Mouse (Mus musculus) induced T-regulatory cell, adult 2 months (primary cell): Measurements from ENCODE around the gene Ush2a.

Source experiments
- DNase-seq: peaks from one replicate; pipeline ENCODE4 v3.0.0-alpha.2; 2012; ENCODE audit warnings: low read depth

The Ush2a gene

DNA sequence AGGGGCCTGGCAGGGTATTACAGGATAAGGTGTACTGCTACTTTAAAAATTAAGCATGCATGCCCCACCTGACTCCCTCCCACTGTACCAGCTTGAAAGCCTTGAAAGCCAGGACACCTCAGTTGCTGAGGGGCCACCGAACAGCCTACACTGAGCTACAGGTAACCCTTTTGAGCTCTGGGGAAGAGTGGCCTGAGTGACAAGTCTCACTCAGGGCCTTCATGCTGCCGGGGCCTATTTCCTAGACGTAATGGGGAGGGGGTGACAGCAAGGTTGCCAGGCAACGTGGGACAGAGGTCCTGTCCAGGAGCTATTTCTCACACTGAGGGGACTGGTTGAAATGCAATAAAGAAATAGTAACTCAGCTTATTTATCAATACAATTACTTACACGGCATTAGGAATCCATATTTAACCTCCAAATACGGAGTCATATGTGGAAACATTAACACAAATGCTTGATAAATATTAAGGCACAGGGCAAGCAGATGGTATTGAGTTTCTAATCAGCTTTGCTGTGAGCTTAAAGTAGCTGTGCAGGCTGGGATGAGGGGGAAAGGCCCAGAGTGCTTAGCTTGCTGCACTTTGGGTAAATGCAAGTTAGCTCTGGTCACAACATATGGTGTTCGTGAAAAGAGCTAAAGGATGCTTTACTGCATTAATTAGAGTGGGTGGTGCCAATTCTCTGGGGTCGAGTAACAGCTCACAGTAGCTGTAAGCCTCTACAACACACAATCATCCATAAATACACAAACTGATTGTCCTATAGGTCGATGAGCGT, at the start of gene Ush2a:
Ush2a (plus strand) TSS at position 121 of the 780 bp plus-strand sequence.
- DNase-seq, result no peak

GRCm38 (mm10) chr1:188214885-188215611, 46.8 kb upstream of the Ush2a start:
- DNase-seq, result no peak

DNA sequence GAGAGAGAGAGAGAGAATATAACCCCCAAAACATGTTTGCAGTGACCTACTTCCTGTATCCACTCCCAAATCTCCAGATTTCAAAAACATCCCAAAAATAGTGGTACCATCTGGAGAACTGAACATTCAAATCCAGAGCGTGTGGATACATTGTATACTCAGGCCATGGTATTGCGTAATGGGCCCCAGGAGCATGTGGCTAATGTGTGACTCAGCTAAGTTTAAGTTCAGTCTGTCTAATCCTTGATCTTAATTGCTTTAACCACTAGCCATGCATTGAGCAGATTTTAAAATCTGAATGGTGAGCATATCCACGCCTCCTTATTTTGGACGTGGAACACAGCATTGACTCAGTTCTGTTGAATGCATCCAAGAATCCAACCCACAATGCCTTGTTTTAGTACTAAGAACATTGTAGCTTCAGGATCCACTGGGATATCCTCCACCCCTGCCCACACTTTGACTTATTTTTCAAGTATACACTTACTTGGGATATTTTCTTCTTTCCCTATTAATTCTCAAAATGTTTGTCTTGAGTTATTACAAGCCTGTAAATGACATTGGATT, 40.5 kb upstream of the Ush2a start:
- DNase-seq, result no peak

GRCm38 (mm10) chr1:188233036-188233724, 28.6 kb upstream of the Ush2a start:
- DNase-seq, result no peak

DNA sequence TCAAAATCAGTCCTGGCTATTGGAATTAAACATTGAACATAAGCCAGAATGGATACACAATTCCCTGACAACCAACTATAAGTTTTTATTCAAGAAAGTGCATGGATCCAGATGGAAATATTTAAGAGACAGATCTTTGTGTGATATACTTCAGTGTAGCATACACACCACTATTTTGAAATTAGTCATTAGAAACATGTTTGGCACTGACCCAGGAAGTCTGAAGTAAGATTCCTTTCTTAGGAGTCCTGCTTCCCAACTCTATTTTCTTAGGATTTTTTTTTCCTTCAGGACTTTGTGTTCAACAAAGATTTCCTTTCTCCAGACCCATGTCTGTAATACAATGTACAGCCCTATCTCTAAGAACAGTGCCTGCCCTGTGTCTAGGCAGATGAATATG, 23.2 kb upstream of the Ush2a start:
- no peak for DNase-seq

DNA sequence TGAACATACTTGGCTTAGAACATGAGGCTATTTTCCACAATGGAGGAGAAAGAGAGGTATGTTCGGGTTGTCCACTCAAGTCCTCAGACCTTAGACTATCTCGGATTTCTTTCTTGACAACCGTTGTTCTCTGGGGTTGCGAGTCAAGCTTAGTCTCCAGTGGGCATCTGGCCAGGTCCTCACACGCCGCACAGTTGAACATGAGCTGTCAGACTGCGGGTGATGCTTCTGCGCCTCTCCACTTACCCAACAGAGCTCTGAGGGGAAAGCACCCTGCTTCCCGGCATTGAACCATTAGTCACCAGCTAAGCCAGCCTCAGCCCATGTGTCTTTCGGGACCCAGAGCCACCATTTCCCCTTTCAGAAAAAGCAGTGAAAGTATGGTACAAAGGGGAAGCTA, 20.1 kb upstream of the Ush2a start:
- no peak for DNase-seq

GRCm38 (mm10) chr1:188257500-188257899, 4.3 kb upstream of the Ush2a start:
- DNase-seq, result no peak

DNA sequence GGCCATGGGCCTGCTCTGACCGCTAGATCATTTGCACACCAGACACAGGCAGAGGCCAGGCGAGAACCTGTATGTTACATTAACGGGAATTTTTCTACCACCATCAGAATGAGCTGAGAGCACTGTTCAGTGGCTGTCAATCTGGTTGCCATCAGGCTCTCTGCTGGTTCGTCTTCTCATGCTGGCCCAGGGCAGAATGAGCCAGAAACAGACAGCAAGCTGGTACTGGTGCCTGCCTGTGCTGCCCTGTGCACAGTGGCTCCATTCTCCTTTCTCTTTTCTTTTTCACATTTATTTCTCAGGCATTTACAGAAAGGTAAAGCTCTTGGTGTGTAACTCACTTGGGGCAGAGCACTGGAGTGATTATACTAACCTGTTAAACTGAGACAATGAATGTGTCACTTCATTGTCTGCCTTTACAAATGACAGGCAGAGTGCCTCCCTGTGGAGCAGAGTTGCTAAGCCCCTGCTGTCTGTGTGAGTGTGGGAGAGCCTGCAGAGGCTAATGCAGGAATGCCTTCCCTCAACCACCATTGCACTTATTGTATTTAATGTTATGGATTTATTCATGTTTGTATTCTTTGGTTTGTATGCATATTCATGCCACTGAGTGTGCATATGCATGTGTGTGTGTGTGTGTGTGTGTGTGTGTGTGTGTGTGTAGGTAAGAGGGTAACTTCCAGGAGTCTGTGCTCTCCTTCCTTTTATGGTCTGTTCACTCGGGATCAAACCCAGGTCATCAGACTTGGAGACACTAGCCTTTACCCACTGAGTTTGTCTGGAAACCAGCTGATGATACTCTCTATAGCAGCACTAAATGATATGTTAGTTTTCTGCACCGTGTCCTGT, 1.3 kb upstream of the Ush2a start:
- DNase-seq, result no peak

- no peak for DNase-seq
Observed at GRCm38 (mm10) chr1:188267127-188267722, 5.4 kb downstream of the Ush2a start.

GRCm38 (mm10) chr1:188269071-188269470, 7.2 kb downstream of the Ush2a start:
- DNase-seq, result no peak

DNA sequence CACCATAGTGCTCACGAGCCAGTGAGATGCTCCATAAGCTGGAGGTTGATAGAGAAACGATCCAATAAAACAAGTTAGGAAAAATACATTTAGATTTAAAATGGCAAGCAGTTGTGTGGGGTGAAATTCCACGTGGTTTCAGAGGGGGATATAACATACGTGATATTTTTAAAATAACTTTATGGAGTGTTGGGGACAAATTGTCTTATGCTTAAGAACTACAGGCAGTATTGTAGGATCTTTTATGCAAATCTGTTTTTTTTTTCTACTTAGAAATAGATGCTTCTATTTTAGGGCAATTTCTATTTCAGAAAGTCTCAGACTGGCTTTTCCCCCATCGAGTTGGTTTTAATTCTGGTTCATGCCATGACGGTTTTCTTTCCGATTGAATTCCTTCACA, 51.5 kb downstream of the Ush2a start:
- no peak for DNase-seq

DNA sequence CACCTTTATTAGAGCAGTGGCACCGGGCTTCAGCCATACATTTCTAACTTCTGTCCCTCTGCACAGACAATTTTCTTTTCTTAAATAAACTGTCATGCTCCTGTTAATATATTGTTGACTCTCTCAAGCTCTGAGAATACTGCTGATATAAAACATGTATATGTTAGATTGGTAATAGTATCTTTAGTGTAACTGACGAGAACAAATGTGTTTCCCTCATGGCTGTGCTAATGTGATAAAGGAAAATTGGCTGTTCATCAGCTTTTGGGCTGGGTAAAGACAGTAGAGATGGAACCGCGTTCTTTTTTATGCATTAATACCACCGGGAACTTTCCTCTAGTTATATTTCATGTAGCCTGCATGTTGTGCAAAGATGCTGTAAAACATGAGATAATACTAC, 54.8 kb downstream of the Ush2a start:
- no peak for DNase-seq

DNA sequence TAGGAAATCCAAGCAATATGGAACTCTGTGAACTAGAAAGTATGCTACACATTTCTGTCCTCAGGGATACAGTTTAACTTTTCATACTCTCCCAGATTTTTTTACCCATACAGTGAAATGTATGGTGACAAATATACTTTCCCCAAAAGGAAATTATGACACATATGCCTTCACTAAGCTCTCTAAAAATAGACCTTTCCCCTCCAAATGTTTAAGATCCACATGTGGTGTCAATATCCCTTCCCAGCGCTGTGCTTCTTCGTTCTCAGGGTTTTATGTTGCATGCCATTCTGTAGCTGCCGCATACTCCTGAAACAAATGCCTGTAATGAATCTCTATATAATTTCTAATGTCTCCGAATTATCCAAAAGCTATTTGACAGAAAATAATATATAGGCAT, 58.4 kb downstream of the Ush2a start:
- no peak for DNase-seq

DNA sequence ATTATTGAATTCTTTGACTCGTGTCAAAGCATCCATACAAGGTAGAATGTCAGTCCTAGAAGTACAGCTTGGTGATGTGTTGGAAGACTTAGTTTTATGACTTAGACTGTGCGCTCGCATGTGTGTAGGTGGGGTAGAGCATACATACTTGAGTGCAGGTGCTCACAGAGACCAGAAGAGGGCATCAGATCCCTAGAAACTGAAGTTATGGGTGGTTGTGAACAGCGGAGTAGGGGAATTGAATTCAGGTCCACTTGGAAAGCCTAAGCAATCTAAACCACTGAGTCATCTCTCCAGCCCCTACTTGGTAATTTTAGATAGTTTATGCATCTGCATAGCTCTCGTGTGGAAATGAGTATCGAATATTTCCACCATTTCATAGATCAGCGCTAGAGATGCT, 59.7 kb downstream of the Ush2a start:
- no peak for DNase-seq

DNA sequence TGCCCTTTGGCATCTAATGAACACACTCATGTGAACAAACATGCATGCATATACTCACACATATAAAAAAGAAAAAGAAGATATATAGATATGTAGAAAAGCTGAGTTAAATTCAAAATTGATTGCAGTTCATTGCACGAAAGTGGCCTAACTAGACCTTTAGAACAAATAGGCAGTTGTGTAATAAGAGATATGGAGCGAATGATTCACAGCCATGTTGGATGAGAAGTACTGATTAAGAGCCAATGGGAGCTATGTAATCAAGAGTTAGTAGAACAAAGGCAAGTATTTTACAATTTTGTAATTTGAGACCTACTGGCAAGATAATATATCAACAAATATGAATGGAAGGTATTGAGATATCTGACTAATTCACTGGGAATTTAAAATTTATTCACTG, 68.6 kb downstream of the Ush2a start:
- DNase-seq, result no peak

DNA sequence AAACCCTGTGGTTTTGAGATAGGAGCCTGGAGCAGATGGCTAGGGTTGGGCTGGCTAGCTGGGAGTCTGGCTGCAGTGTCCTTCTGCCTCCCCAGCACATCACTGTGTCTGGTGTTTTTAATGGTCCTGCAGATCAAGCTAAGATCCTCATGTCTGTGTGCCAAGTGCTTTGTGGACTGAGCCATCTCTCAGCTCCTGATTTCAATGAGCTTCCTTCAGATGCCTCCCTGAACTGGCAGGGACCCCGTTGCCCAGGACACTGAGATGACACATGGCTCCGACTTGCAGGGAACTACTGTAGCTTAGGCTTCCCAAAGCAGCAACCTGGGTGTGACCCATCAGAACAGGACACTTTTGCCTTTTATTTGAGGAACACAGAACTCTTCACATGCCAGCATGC, 72.1 kb downstream of the Ush2a start:
- DNase-seq, result no peak

DNA sequence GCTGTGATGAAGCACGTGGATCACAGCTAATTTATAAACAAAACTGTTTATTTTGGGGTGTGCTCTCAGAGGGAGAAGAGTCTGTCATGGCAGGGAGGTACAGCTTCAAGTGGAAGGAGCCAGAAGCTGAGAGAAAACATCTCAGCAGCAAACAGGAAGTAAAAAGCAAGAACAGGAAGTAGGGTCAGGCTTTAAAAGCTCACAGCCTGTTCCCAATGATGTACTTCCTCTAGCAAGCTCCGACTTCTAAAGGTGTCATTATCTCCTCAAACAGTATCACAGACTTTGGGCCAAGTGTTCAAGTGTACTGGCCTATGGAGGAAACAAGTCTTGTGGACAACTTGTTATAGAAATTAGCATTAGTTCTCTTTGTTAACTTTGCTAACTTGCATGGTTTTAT, 85.9 kb downstream of the Ush2a start:
- no peak for DNase-seq

DNA sequence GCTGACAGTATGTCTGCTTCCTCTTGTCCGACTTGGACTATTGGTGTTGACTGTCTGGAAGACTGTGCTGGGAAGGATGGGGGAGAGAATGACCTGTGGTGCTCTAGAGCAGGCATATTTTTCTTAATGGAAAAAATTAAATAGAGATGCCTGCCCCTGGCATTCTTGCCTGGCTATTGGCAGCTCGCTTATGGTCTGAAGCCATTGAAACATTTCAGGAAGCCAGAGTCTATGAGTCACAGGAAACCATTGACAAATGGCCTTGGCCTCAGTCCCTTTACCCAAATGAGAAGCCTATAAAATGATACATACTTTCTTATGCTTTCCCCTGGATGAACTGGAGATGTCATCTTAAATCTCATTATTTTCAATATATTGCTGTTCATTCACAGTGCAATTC, 92.9 kb downstream of the Ush2a start:
- no peak for DNase-seq

GRCm38 (mm10) chr1:188363548-188363947, 101.7 kb downstream of the Ush2a start:
- DNase-seq, result no peak

DNA sequence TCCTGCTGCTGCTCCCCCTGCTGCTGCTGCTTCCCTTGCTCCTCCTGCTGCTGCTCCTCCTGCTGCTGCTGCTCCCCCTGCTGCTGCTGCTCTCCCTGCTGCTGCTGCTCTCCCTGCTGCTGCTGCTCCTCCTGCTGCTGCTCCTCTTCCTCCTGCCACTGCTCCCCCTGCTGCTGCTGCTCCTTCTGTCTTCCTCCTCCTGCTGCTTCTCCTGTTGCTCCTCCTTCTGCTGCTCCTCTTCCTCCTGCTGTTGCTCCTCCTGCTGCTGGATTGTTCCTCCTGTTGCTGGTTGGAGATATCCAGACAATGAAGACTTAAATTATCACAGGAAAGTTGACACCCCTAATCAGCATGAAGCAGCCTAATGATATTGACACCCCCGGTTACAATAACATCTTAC, 123.4 kb downstream of the Ush2a start:
- no peak for DNase-seq

DNA sequence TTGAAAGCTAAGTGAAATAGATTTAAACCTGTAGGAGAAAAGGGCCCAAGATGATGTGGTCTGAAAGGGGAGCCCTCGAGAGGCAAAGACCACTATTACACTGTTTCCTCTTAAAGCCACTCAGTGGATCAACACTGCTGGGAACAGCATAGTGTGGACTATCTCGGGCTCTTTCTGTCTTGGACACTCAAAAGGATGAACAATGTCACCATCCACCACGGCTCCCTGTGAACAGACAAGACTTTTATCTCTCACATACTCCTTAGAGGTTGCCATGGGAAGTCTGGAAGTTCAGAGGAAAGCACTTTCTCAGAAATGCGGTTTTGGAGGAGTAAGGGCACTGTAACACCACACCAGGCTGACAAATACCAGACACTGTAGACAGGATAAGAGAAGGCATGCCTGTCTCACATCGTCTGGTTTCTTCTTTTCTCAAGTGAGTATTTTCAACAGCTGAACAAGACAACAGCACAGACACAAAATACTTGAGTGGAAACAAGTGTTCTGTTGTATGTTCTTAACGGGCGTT, 124.0 kb downstream of the Ush2a start:
- DNase-seq, result no peak
